Mouse (Mus musculus): ENCODE data around the gene Prpf19. TPM values are rescaled to one million over a fixed set of nuclear protein-coding genes. Genes with fewer than 3 reads are reported as not detected.

Prpf19 gene
- polyA plus RNA-seq, 1 experiment from 2014 or later: 22.4 TPM

DNA sequence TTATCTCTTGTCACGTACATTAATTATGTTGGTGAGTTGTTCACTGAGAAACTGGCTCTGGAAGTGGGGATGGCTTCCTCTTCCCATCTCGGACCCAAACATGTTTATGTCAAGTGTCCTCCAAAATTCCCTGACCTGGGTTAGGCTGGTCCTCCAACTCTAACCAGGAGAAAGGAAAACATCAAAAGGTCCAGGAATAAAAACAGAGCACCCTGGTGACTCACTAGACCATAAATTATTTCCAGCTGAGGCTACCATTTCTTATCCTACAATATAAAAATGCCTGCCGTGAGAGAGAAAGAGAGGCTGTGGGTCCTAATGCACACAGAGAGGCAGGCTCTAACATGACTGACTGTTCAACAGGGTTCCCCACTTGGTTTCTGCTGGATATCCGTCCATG is 29.2 kb downstream of the Prpf19 start:
- DNase-seq (ENCODE audit: low spot score) (no peak), ATAC-seq (no peak)
- TF ChIP-seq CTCF (IDR thresholded peaks at IDR 0.05) (no peak), EP300 (IDR thresholded peaks at IDR 0.05) (no peak)
- Histone ChIP-seq H3K9me3 (ENCODE audit: low read length) (no peaks in the 10 kb centered on the region), H3K4me1 (ENCODE audit: insufficient read depth, low read depth, low read length) (no peaks in the 10 kb centered on the region), H3K27ac (ENCODE audit: low read length) (no peak overlapping the region), H3K36me3 (ENCODE audit: insufficient read depth, low read length) (no peaks in the 10 kb centered on the region), H3K4me3 (ENCODE audit: low read depth, low read length) (no peak overlapping the region), H3K27me3 (replicated peaks; ENCODE audit: insufficient read depth, low read length) (no peaks in the 10 kb centered on the region), H3K9ac (replicated peaks; ENCODE audit: low read depth) (no peak overlapping the region), H3K4me2 (replicated peaks; ENCODE audit: low read depth, low read length) (no peak overlapping the region)
- WGBS: 32% methylated on average over 4 of the region's 4 CpGs

DNA sequence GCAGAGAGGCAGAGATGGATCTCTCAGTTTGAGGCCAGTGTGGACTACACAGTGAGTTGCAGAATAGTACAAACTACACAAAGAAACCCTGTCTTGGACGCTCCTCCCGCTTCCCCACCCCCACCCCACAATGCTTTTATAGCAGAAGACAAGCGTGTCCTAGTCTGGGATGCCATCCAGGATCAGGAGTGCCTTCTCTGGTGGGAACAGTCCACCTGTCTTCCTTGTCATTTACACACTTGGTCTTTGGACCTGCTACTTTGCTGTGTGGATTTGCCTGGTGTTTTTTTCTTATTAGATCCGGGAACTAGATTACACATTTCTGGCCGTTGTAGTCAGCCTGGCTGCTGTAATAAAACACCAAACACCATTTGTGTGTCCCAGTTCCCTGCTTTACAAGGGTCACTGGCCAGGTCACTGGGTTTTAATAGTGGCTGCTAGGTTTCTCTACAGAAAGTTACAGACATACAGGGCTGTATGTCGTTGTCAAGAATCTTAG is 31.1 kb downstream of the Prpf19 start:
- Histone ChIP-seq H3K27me3 (replicated peaks; ENCODE audit: insufficient read depth, low read length) (no peaks in the 10 kb centered on the region), H3K27ac (ENCODE audit: low read length) (no peak overlapping the region), H3K36me3 (ENCODE audit: insufficient read depth, low read length) (no peaks in the 10 kb centered on the region), H3K9me3 (ENCODE audit: low read length) (no peaks in the 10 kb centered on the region), H3K4me2 (replicated peaks; ENCODE audit: low read depth, low read length) (no peak overlapping the region), H3K9ac (replicated peaks; ENCODE audit: low read depth) (no peak overlapping the region), H3K4me3 (ENCODE audit: low read depth, low read length) (no peak overlapping the region), H3K4me1 (ENCODE audit: insufficient read depth, low read depth, low read length) (no peaks in the 10 kb centered on the region)
- ATAC-seq (no peak), DNase-seq (ENCODE audit: low spot score) (no peak)
- WGBS: 56% methylated on average over 6 of the region's 6 CpGs
- TF ChIP-seq CTCF (IDR thresholded peaks at IDR 0.05) (no peak), EP300 (IDR thresholded peaks at IDR 0.05) (no peak)

DNA sequence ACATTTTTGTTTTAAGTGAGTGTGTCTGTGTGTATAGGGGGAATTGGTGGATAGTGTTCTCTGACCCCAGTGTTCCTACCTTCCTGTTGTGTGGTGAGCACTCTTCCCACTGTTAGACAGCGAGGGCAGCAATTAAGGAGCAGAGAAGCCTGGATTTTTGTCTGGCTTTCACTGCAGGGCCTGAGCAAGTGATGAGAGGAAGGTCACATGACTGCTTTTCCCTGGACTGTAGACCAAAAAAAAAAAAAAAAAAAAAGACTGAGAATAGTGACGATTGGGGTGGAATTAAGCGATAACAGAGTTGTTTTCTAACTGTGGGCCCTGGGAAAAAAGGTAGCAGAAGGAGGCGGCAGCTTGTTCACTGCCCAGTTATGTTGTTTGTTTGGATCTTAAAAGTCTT is 31.6 kb downstream of the Prpf19 start:
- no peaks in the 10 kb centered on the region for H3K4me1 ChIP-seq (ENCODE audit: insufficient read depth, low read depth, low read length)
- H3K4me3 ChIP-seq (ENCODE audit: low read depth, low read length): no peak overlapping the region
- DNase-seq (ENCODE audit: low spot score): no peak
- H3K27ac ChIP-seq (ENCODE audit: low read length): no peak overlapping the region
- TF ChIP-seq CTCF (IDR thresholded peaks at IDR 0.05) (no peak), EP300 (IDR thresholded peaks at IDR 0.05) (no peak)
- H3K4me2 ChIP-seq (replicated peaks; ENCODE audit: low read depth, low read length): no peak overlapping the region
- no peaks in the 10 kb centered on the region for H3K36me3 ChIP-seq (ENCODE audit: insufficient read depth, low read length)
- WGBS: 51% methylated on average over 4 of the region's 4 CpGs
- no peaks in the 10 kb centered on the region for H3K9me3 ChIP-seq (ENCODE audit: low read length)
- H3K9ac ChIP-seq (replicated peaks; ENCODE audit: low read depth): no peak overlapping the region
- ATAC-seq: no peak
- H3K27me3 ChIP-seq (replicated peaks; ENCODE audit: insufficient read depth, low read length): no peaks in the 10 kb centered on the region

DNA sequence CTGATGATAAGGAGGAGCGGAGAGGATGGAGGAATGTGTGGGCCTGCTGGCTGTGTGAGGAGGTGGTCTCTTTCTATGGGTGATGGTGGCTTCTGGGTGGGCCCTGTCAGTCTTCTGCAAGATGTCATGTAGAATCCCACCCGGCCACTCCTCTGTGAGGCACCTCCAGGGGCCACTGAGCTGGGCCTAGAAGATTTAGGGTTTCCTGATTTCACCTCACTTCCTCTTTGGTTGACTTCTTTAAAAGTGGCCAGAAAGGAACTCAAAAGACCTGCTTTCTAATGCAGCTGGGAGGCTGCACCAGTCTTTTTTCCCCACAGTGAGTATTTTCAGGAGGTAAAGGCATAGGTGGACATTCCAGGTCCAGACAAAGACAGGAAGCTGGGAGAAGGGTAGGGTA is 35.6 kb downstream of the Prpf19 start:
- H3K36me3 ChIP-seq (ENCODE audit: insufficient read depth, low read length): no peaks in the 10 kb centered on the region
- no peaks in the 10 kb centered on the region for H3K27me3 ChIP-seq (replicated peaks; ENCODE audit: insufficient read depth, low read length)
- no peak overlapping the region for H3K9ac ChIP-seq (replicated peaks; ENCODE audit: low read depth)
- no peaks in the 10 kb centered on the region for H3K9me3 ChIP-seq (ENCODE audit: low read length)
- no peaks in the 10 kb centered on the region for H3K4me1 ChIP-seq (ENCODE audit: insufficient read depth, low read depth, low read length)
- no peak overlapping the region for H3K4me3 ChIP-seq (ENCODE audit: low read depth, low read length)
- no peak overlapping the region for H3K4me2 ChIP-seq (replicated peaks; ENCODE audit: low read depth, low read length)
- no peak for ATAC-seq
- TF ChIP-seq CTCF (IDR thresholded peaks at IDR 0.05): no peak
- H3K27ac ChIP-seq (ENCODE audit: low read length): no peak overlapping the region
- DNase-seq (ENCODE audit: low spot score): no peak
- WGBS: 82% methylated on average over 2 of the region's 2 CpGs

DNA sequence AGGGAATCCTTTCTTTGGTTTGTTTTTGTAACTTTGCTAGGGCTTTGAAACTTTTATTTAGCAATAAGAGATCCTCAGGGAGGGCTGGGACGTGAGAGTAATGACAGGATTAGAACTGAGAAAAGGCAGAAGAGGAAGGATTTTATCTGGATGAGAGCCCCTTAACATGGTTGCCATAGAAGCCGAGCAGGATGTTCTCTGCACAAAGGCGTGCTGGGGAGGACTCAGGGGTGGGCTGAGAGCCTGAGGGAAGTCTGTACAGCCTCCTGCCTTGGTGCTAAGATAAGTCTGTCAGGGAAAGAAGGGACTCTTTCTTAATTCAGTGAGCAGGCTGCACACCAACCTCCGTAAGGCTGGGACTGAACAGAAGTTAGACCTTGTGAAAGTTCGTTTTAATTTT is 40.0 kb downstream of the Prpf19 start:
- ATAC-seq (no peak), DNase-seq (ENCODE audit: low spot score) (no peak)
- H3K36me3 ChIP-seq (ENCODE audit: insufficient read depth, low read length): no peaks in the 10 kb centered on the region
- H3K9ac ChIP-seq (replicated peaks; ENCODE audit: low read depth): no peak overlapping the region
- no peak overlapping the region for H3K27ac ChIP-seq (ENCODE audit: low read length)
- no peaks in the 10 kb centered on the region for H3K9me3 ChIP-seq (ENCODE audit: low read length)
- H3K27me3 ChIP-seq (replicated peaks; ENCODE audit: insufficient read depth, low read length): no peaks in the 10 kb centered on the region
- H3K4me2 ChIP-seq (replicated peaks; ENCODE audit: low read depth, low read length): no peak overlapping the region
- no peak overlapping the region for H3K4me3 ChIP-seq (ENCODE audit: low read depth, low read length)
- H3K4me1 ChIP-seq (ENCODE audit: insufficient read depth, low read depth, low read length): no peaks in the 10 kb centered on the region
- TF ChIP-seq EP300 (IDR thresholded peaks at IDR 0.05) (no peak), CTCF (IDR thresholded peaks at IDR 0.05) (no peak)
- 33% methylated on average over 5 of the region's 5 CpGs for WGBS

DNA sequence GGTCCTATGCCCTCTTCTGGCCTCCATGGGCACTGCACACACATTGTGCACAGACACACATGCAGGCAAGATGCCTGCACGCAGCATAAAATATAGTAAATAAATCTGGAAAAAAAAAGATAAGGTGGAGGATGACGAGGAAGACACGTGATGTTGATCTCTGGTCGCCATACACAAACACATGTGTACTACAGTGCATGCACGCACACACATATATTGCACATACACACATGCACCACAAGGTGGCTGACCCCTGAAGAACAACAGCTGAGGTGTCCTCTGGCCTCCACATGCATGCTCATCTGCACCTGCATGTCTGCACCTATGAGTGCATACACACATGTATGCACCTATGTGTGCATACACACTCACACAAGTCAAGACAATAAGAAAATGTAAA is 41.0 kb downstream of the Prpf19 start:
- no peak overlapping the region for H3K4me3 ChIP-seq (ENCODE audit: low read depth, low read length)
- WGBS: 85% methylated on average over 5 of the region's 5 CpGs
- no peaks in the 10 kb centered on the region for H3K27me3 ChIP-seq (replicated peaks; ENCODE audit: insufficient read depth, low read length)
- no peak overlapping the region for H3K27ac ChIP-seq (ENCODE audit: low read length)
- H3K4me1 ChIP-seq (ENCODE audit: insufficient read depth, low read depth, low read length): peaks cover 7% of the 10 kb centered on the region
- H3K4me2 ChIP-seq (replicated peaks; ENCODE audit: low read depth, low read length): no peak overlapping the region
- no peaks in the 10 kb centered on the region for H3K9me3 ChIP-seq (ENCODE audit: low read length)
- TF ChIP-seq CTCF (IDR thresholded peaks at IDR 0.05) (peak; percentile 32), EP300 (IDR thresholded peaks at IDR 0.05) (no peak)
- H3K36me3 ChIP-seq (ENCODE audit: insufficient read depth, low read length): no peaks in the 10 kb centered on the region
- DNase-seq (ENCODE audit: low spot score) (no peak), ATAC-seq (no peak)
- no peak overlapping the region for H3K9ac ChIP-seq (replicated peaks; ENCODE audit: low read depth)

DNA sequence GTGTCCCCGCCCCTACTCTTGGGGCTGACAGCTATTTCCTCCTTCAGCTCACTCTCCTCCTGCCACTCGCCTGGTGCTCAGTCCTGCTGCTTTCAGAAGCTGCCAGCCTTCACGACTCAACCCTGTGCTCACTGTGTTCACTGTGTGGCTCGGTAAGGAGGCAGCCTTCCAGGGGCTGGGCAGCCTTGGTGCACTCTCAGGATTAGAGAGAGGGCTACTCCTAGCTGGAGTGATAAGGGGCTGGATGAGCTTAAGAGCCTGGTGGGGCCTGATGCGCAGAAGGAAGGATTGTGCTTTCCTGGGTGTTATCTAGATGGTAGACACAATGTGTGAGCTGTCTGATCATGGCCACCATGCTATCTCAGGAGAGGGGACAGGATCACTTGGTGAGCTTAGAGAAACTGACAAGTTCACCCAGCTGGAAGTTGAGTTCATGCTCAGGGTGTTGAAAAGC is 42.1 kb downstream of the Prpf19 start, which contains the start of gene Ptgdr2:
TSS of gene Ptgdr2 (plus strand) at position 51 of the 454 bp plus-strand sequence.
- TF ChIP-seq CTCF (IDR thresholded peaks at IDR 0.05) (no peak), EP300 (IDR thresholded peaks at IDR 0.05) (no peak)
- H3K4me1 ChIP-seq (ENCODE audit: insufficient read depth, low read depth, low read length): peaks cover 9% of the 10 kb centered on the region
- ATAC-seq (peak; percentile 27; the same call in 1 of the 2 replicates), DNase-seq (ENCODE audit: low spot score) (no peak)
- 0 out of 2 replicates have a peak, but pooled peaks cover 2% of the 10 kb centered on the region for H3K36me3 ChIP-seq (ENCODE audit: insufficient read depth, low read length)
- H3K4me3 ChIP-seq (ENCODE audit: low read depth, low read length): no peak within 1 kb of the TSS
- H3K9me3 ChIP-seq (ENCODE audit: low read length): no peaks in the 10 kb centered on the region
- 24% methylated on average over 5 of the region's 5 CpGs for WGBS
- no peak within 1 kb of the TSS for H3K27ac ChIP-seq (ENCODE audit: low read length)
- no peak within 1 kb of the TSS for H3K9ac ChIP-seq (replicated peaks; ENCODE audit: low read depth)
- H3K4me2 ChIP-seq (replicated peaks; ENCODE audit: low read depth, low read length): 0 out of 2 replicates have a peak within 1 kb of the TSS, but pooled peaks have one; percentile 8
- no peaks in the 10 kb centered on the region for H3K27me3 ChIP-seq (replicated peaks; ENCODE audit: insufficient read depth, low read length)
